Mouse (Mus musculus) brain, embryonic 18.5 days (tissue): ENCODE data around the gene Gnptab.
A peak's percentile ranks its signal among the peaks of the same experiment; 100 is the strongest.
"Not testable (repeated sequence)": the region's sequence is repeated elsewhere in the genome, so short reads cannot be mapped to it uniquely, and the experiment has no call there.

ENCODE experiments used
- DNase-seq: peaks from one replicate; pipeline ENCODE4 v3.0.0-alpha.2; 2012; ENCODE audit warnings: low read depth, low spot score

Gene Gnptab

DNA sequence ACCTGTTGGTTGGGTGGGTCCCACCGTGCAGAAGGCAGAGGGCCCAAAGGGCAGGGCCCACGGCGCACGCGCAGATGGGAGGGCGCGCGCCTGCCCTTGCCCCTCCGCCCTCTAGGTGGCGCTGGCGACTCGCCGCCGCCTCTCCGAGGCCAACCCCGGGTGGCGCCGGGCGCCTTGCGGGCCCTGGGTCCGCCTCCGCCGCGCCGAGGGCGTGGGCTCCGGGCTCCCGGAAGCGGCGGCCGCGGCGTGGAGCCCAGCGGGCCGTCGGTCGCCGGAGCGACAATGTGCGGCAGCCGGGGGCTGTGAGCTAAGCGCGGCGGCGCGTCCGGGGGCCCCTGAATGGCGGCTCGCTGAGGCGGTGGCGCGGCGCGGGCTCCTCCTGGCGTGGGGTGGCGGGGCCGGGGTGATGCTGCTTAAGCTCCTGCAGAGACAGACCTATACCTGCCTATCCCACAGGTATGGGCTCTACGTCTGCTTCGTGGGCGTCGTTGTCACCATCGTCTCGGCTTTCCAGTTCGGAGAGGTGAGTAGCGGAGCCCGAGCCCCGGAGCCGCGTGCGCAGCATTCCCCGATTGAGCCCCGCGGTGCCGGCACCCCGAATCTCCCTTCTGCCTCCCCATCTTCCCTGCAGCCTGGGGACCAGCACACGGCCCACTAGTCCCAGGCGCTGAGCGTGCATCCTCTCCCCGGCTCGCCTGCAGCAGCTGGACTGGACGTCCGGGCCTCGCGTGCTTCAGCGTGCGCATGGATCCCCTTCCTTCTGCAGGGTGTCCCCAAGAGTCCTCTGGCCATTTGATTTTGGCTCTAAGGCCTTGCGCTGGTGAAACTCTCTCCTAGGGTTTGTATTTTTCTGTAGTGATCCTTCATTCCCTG is at the start of gene Gnptab, which contains the start of gene Dram1:
Gene Gnptab, plus strand, starts transcription at position 120 of the 873 bp plus-strand sequence.
Gene Dram1, minus strand, starts transcription at position 68 of the 873 bp plus-strand sequence.
- DNase-seq, result peak; percentile 47

DNA sequence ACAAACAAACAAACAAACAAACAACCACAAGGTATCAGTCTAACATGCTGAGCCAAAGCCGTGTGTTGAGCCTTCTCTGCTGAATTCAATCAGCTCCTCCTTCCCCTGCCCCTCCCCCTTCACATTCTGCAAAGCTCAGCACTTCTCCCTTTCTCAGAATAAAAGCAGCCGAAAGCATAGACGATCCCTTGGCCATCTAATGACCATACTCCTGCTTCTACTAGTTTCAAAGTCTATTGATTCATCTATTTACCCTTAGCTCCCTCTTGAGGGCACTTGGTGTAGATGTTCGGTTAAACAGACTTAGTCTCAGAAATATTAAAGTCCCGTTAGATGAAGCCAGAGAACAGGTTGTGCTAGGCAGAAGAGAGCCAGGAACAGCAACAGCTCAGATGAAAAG is 48.2 kb upstream of the Gnptab start:
- peak; percentile 14 for DNase-seq

DNA sequence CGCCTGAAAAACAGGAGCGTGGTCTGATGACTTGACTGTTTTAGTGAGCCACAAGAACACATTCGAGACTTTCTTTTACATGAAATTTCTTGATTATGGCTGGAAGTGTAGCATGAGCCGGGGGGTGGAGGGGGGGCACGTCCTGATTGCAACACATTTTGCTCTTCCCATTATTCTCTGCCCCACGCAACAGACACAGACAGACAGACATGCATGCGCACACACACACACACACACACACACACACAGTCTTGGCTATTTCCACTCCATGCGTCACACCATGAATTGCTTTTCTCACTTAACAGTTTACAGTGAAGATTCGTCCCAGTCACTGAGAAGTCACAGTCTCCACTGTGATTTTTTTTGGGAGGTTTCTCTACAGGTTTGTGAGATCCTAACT is 38.3 kb upstream of the Gnptab start:
- no peak for DNase-seq

DNA sequence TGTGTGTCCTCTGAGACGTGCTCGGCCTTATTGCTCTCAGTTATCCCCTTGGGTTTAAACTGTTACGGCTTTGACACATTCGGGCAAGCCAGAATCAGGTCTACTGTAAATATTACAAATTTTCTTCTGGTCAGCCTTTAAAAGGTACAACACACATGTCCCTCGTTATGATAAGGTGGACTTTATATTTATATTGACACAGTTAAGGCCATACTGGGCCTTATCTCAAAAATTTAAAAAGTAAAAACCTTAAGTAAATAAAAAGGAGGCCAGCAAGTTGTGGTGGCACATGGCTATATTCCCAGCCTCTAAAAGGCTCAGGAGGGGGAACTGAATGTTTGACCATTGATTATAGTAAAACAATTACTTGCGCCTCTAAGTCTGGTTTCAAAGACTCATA is 37.6 kb upstream of the Gnptab start:
- no peak for DNase-seq

DNA sequence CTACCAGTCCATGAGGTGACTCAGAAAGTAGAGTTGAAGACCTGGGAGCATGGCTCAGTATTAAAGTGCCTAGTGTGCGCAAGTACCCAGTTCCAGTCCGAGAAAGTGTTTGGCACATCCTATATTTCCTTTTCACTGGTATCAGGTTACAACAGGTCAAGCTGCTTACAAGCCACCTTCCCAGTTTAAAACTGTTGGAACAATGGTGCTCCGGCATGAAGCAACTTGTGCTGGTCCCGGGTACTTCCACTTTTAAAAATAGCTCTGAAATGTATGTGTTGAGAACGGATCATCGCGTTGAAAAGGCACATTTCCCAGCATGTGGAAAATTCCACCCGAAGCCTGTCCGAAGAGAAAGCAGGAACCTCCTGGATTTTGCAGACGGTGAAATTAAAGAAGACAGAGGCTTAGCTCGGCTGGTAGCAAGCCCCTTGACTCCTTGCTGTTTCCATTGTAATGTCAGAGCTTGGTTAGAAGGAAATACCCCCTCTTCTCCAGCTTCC is 33.0 kb upstream of the Gnptab start:
- DNase-seq, result no peak

DNA sequence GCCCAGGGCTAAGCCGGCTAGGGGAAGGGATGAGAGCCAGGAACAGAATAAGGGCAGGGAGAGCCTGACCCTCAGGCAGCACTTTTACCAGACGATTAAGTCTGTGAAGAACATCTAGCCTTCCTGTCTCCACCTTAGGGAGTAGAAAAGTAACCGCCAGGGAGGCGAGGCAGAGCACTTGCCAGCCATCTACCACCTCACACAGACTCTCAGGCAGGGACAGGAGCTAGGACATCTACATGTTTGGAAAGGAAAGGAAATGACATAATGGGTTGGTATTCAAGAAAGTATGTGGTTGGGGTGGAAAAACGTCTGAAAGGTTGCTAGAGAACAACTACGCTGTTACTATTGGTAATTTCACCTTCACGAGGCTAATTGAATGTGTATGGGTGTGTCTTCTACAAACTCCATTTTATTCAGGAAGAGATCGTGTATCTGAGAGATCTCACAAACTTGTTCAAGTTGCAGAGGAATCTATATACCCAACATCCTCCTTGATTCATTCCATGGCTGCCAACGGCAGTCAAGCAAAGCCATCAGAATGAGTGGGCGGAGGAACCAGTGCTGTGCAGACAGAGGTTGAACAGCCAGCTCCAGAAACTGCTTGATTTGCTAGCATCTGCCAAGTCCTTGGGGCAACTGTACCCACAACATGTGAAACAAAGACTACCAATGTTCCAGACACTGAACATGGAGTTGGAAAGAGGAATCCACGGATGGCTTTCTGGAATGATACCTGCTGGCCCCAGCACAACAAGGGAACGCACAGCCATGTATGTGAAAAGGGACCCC is 32.3 kb upstream of the Gnptab start:
- DNase-seq, result no peak

DNA sequence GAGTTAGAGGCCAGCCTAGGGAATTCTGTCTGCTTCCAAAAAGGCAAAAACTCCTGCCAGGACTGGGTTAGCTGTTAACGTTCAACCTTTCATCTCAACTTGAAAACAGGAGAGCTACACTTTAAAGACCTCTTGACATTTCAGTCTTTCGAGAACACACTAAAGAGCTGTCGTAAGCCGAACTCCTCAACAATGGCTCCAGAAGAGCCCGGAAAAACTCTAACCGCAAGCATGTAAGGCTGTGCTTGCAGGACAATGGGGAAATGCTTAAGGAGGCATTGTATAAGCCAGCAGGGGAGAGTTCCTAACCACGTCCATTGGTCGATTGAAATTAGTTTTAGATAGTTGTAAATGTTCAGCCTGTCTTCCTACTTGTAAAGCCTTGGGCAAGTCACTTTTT is 29.1 kb upstream of the Gnptab start:
- DNase-seq, result no peak

DNA sequence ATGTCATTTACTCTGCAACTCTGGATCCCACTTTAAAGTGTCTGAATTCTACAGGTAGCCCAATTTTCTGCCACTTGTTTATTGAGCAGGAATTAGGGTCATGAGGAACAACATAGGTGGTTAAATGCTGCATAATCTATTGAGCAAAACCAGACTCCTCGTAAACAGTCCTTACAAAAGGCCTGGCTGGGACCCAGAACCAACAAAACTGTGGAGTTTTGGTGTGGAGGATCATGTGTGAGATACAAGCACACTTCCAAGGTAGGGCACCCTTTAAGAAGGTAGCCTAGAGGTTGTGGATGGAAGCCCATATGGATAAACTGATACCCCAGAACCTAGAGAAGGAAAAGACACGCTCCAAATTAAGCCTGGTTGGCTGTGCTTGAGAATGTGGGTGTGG is 28.2 kb upstream of the Gnptab start:
- no peak for DNase-seq

DNA sequence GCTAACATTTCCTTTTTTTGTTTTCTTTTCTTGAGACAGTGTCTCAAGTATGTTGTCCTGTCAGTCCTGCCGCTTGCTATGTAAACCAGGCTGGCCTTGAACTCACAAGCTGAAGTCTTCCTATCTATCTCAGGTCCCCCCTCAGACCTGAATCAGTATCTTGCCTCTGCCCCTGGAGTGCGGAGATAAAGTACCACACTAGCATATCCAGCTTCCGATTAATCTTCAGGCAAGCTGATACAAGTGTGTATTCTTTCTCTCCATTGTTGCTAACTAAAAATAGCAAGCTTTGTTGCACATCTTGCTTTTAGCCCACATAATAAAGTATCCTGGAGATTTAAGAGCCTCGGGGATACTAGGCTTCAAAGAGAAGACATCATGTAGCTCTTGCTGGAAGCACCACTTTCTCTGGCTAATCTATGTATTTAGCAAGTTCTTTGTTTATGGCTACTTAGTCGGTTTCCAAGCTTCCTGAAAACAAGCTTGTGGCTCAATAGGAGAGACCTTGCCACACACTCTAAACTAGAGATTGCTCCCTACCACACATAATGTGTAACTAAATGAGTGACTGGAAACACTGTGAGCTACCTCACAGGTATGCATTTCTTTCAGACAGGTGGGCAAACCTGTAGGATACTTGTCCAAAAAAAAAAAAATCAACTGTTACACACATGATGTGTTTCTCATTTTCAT is 27.4 kb upstream of the Gnptab start:
- no peak for DNase-seq

DNA sequence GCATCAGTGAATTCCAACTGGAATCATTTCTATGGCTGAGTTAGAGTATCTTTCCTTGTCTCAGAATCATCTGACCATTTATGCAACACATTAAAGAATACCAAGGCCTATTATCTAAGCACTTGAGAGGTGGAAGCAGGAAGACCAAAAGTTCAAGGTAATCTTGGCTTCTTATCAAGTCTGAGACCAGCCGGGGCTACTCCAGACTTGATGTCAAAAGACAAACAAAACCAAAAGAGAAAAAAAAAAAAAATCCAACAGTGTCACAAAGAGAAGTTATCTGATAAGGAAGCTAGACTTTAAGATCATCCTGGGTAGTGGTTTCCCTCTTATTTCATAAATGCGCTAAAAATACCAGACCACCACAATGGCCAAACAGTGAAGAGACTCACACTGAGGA is 26.4 kb upstream of the Gnptab start:
- no peak for DNase-seq

DNA sequence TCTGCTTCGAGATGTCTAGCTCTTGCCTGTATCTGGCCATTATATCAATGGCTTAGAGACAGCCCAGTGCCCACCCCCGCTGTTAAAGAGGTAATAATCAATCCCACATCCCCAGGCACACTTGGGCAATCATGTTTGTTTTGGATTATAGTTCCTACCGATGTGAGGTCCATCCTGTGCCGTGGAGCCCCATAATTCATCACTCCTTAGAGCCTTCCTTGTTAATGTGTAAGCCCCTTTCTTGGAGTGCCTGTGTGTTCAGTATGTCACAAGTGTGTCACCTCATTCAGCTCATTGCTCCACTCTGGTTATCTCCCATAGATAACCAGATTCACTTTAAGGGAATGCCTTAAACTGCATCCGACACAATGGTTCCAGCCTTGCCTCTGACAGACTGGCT is 24.3 kb upstream of the Gnptab start:
- DNase-seq, result no peak

DNA sequence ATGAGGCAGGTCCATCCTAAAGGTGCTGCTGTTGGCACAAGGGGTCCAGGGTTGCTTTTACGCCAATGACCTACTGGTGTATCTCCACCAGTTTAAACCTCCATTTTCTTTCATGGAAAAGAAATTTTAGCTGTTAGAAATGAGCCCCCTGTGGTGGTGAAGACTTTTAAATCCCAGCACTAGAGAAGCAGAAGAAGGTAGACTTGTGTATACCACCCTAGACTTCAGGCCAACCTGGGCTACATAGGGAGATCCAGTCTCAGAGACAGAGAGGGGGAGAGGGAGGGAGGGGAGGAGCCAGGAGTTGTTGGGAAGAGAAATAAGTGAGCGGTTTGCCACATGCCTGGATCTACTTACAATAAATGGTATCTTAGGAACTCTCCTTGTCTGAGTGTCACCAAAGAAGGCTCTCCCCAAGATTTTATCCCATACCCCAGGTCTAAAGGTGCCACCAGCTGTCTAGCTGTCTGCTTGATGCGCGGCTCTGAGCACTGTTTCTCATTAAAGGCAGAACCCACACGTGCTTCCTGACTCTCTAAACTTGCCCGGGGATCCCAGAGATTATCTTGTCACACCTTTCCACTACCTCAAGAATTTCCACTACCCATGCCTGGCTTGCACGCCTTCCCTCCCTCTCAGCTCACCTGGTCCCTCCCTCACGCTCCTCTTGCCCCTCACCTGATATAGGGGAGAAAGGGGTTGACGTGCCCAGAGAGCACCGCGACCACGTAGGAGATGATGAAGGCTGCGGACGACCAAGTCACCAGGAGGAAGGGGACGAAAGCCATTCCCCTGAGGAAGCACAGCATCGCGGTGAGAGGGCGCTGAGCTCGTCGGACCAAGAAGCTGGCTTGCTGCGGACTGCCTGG is 22.6 kb upstream of the Gnptab start:
- no peak for DNase-seq

DNA sequence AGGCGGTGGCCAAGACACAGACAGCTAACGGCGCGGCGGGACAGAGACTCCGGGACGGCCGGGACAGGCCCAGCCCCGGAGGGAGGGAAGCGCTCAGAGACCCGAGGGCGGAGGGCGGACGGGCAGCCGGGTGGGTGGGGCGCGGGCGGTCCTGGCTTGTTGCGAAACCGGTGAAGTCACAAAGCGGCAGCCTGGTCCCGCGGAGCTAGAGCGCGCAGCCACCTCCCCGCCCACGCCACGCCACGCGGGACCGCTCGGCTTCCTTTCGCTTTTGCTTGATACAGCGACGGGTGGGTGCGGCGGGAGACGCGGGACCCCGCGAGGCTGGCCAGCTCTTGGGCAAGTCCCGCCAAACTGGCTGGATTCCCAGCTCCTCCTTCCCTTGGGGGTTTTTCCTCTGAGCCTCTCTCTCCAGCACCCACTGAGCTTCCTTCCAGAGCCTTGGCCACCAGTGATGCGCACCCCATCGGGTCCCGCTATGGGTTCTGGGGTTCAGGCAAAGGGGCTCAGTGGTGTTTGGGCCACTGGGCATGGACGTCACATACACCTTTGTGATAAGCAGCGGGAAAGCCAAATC is 21.9 kb upstream of the Gnptab start:
- DNase-seq, result no peak

DNA sequence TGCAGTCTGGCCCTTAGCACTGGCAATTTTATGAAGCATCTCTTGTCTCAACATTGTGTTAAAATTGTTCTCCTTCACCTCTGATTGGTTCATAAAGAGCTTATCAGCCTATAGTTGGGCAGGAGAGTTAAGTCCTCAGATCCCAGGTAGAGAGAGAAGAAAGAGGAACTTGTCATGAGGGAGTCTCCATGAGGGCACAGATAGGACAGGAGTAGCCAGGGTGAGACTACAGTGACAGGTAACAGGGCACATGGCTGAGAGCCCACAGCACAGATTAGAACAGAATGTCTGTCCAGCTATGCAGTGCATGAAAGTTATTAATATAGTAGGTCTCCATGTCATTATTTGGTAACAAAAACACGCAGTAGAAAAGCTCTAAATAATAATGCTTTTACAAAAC is 16.7 kb upstream of the Gnptab start:
- DNase-seq, result no peak

DNA sequence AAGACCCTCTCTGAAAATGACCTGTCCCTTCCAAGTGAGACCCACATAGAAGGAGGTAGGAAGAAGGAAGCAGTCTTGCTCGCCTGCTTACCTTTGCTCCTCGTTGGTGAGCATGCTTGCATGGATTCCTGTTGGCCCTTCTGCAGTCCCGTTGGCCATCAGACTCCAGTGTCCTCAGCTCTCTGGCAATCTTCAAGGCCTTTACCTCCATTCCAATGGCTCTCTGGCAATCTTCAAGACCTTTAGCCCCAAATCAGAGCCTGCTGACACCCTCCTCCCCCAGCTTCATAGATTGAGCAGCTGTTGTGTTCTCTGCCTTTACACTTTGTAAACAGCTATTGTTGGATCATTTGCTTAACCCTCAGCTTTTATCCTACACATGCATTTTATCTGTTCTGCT is 14.7 kb upstream of the Gnptab start:
- no peak for DNase-seq

DNA sequence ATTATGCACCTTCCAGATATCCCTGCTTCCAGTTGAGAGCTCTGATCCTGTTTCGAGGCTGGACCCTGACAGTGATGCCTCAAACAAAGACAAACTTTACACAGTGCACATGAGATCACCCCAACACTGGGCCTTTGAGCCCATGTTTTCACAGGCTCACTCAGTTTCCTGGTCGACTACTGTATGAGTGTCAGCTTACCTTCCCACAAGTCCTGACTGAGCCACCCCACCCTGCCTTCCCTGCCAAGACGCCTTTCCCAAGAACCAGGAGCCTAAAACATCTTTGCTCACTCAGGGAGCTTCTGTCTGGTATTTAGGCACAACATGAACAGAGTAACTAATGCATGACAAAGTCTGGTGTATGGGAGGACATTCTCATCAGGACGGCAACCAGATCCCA is 9.7 kb upstream of the Gnptab start:
- no peak for DNase-seq

DNA sequence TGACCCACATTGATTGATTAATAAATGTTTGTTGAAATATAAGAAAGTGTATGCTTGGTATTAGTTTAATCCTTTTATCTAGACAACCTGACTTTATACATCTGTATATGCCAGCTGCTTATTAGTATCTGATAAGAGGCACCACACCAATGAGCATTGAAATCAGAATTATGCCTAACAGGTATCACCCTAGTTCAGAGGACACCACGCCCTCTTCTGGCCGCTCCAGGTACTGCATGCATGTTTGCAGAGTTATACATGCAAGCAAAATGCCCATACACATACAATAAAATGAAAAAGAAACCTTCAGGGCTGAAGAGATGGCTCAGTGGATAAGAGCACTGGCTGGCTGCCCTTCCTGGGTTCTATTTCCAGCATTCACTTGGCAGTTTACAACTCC is 7.1 kb upstream of the Gnptab start:
- DNase-seq, result no peak

DNA sequence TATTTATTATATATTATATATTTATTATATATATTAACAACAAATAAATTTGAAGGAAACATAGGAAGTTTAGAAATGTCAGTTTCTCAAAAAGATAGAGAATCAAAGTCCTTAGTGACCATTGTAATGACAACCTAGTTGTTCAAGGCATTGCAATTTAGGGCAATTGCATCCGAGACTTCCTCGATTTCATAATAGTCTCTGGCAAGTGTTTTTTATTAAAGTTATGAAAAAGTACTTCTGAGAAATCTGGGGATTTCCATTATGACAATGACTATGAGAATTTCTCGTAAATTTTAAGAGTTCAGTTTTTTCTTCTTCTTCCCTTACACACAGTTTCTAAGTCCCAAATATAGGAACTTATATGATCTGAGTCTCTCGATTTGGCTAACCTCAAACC is 6.5 kb upstream of the Gnptab start:
- DNase-seq, result no peak

DNA sequence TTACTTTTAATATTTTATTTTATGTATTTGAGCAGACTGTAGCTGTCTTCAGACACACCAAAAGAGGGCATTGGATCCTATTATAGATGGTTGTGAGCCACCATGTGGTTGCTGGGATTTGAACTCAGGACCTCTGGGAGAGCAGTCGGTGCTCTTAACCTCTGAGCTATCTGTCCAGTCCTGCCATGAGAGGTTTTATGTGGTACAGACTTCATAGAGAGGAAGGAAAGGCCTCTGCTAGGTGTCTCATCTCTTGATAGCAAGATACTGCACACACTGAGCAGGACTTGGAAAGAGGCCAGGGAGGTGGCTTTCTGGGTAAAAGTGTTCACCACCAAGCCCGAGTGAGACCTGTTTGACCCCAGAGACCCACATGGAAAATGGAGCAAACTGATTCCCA is 6.0 kb upstream of the Gnptab start:
- not testable (repeated sequence) for DNase-seq

DNA sequence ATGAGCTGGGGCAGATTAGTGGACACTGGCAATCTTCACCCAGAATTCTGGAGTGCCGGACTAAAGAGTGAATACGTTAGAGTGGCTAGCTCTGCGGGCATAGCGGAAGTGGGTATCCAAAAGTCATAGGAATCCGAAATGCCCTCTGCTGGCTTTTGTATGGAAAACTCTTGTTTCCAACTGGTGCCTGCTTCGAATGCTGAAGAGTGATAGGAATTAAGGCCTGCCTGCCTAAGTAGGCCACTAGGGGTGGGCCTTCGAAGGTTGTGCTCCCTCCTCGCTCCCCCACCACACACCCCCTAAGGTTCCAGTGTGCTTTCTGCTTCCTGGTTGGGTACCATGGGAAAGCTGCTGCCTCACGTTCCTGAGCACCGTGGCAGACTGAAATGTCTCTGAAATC is 3.9 kb upstream of the Gnptab start:
- no peak for DNase-seq

DNA sequence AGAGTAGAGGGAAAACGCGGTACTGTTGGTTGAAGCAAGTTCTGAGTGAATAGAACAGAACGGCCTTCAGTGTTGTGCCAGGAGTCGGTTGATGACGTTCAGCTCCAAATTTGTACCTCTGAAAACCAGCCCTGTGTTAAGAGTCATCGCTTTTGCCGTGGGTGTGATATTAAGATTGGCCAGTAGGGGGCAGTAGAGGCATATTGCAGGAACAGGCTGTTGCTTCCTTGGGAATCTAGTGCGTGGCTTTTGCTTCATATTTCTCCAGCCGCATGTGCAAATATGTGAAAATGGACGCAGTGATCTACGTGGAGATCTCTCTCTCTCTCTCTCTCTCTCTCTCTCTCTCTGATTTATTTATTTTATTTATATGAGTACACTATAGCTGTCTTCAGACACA is 2.2 kb upstream of the Gnptab start:
- DNase-seq, result peak; percentile 40
